Mouse (Mus musculus) left cerebral cortex, postnatal 36 days (tissue): ENCODE results near the gene Zfp93. TPM values are rescaled to one million over a fixed set of nuclear protein-coding genes. Genes with fewer than 3 reads are reported as not detected.

Experiments
- DNase-seq, 2 experiments: peaks; one replicate each; pipeline ENCODE4 v3.0.0; 2021 to 2022; ENCODE audit warnings: low spot score in 2 of 2, mixed read lengths in 1 of 2
- intact Hi-C: fragments of 180-260 bp; cut with DNase I; formaldehyde crosslinking; loops from one replicate; pipeline ENCODE4 v1.15.1; 2025
- total RNA-seq, 2 experiments: library from RNA; stranded (reverse); gene quantifications; 2 replicates each; pipeline ENCODE4 v1.2.3; 2021

Zfp93 gene
- total RNA-seq, 2 experiments from 2014 or later: 11.8 to 12.6 TPM

- DNase-seq: peak in 1 of 2 experiments; percentile 29
- intact Hi-C loops: no loop called here
Measured at GRCm38 (mm10) chr7:24288512-24288911, 18.3 kb downstream of the Zfp93 start.

GRCm38 (mm10) chr7:24290106-24290693, 20.0 kb downstream of the Zfp93 start:
- intact Hi-C loops: loop anchor here (10.0 kb wide), 1 partner anchor 325 kb away; no protein-coding TSS in a partner anchor
- no peak for DNase-seq

- no peak for DNase-seq
- intact Hi-C loops: loop anchor here (10.0 kb wide), 1 partner anchor 327 kb away; no protein-coding TSS in a partner anchor
Measured at GRCm38 (mm10) chr7:24291387-24292090, 21.3 kb downstream of the Zfp93 start.

GRCm38 (mm10) chr7:24293061-24293851, 23.0 kb downstream of the Zfp93 start:
- intact Hi-C loops: loop anchor here (10.0 kb wide), 1 partner anchor 328 kb away; no protein-coding TSS in a partner anchor
- no peak for DNase-seq

GRCm38 (mm10) chr7:24294763-24295162, 24.5 kb downstream of the Zfp93 start:
- intact Hi-C loops: loop anchor here (10.0 kb wide), 1 partner anchor 330 kb away; no protein-coding TSS in a partner anchor
- DNase-seq: no peak

GRCm38 (mm10) chr7:24295376-24295775, 25.2 kb downstream of the Zfp93 start:
- no peak for DNase-seq
- intact Hi-C loops: loop anchor here (10.0 kb wide), 1 partner anchor 331 kb away; no protein-coding TSS in a partner anchor

GRCm38 (mm10) chr7:24296386-24296785, 26.2 kb downstream of the Zfp93 start:
- intact Hi-C loops: loop anchor here (10.0 kb wide), 1 partner anchor 332 kb away; no protein-coding TSS in a partner anchor
- no peak for DNase-seq

- intact Hi-C loops: loop anchor here (10.0 kb wide), 1 partner anchor 333 kb away; no protein-coding TSS in a partner anchor
Measured at GRCm38 (mm10) chr7:24297361-24298095, 27.3 kb downstream of the Zfp93 start.

GRCm38 (mm10) chr7:24298635-24298972, 28.4 kb downstream of the Zfp93 start:
- DNase-seq: no peak

More at GRCm38 (mm10) chr7:24297361-24298095, 27.3 kb downstream of the Zfp93 start:
- DNase-seq: no peak

GRCm38 (mm10) chr7:24298973-24299708, 28.9 kb downstream of the Zfp93 start:
- intact Hi-C loops: loop anchor here (10.0 kb wide), 1 partner anchor 334 kb away; no protein-coding TSS in a partner anchor
- peak; percentile 90 to 91 for DNase-seq

More at GRCm38 (mm10) chr7:24298635-24298972, 28.4 kb downstream of the Zfp93 start:
- intact Hi-C loops: loop anchor here (10.0 kb wide), 1 partner anchor 334 kb away; no protein-coding TSS in a partner anchor

- intact Hi-C loops: loop anchor here (10.0 kb wide), 1 partner anchor 335 kb away; no protein-coding TSS in a partner anchor
- DNase-seq: peak in 1 of 2 experiments; percentile 14
Measured at GRCm38 (mm10) chr7:24299823-24300481, 29.7 kb downstream of the Zfp93 start.

GRCm38 (mm10) chr7:24300771-24301282, 30.6 kb downstream of the Zfp93 start, which contains the start of gene Zfp61:
Zfp61 (minus strand) TSS chr7:24301232.
- no peak for DNase-seq
- intact Hi-C loops: no loop called here

GRCm38 (mm10) chr7:24315726-24316566, 45.7 kb downstream of the Zfp93 start:
- no peak for DNase-seq
- intact Hi-C loops: no loop called here

GRCm38 (mm10) chr7:24316567-24317092, 46.4 kb downstream of the Zfp93 start, which contains the start of gene Zfp94:
Zfp94 (minus strand) TSS chr7:24316666.
- intact Hi-C loops: no loop called here
- peak; percentile 98 to 99 for DNase-seq

- no peak for DNase-seq
- intact Hi-C loops: no loop called here
Measured at GRCm38 (mm10) chr7:24318942-24319341, 48.7 kb downstream of the Zfp93 start.

GRCm38 (mm10) chr7:24322593-24322992, 52.4 kb downstream of the Zfp93 start:
- intact Hi-C loops: no loop called here
- DNase-seq: no peak
